Mouse (Mus musculus) NIH3T3 (cell line): ENCODE data around the gene Commd1.
A peak's percentile ranks its signal among the peaks of the same experiment; 100 is the strongest.

Experiments
- DNase-seq: peaks from one replicate; pipeline ENCODE4 v3.0.0-alpha.2; 2012; ENCODE audit warnings: low read depth

Gene Commd1

DNA sequence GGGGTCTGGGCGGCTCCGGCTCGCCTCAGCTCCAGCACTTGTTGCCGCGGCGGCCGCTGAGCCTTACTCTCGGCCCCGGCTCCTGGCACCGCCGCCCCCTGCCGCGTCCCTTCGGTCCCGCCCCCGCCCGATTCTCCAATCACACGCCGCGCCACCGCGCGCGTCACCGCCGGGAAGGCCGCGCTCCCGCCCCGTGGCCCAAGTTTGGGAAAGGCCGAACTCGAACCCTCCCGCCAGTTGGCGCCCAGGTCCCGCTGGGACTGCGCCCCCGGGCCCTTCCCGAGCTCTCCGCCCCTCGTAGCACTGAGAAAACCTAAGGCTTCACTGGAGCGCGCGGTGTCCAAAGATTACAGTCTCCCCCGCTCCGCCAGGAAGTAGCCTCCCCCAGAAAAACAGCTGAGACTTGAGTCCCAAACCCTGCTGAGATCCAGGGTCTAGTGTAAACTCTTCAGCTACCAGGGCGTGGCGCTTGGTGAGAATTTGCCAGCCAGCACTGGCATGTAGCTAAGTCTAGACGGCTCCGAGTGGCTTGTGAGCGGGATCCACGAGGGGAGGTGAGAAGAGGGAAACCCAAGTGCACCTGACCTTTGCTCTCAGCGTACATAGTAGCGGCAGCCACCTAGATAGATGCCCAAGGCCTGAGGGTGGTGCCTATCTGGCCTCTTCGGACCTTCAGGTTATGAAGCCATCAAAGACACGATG lies 122.4 kb downstream of the Commd1 start:
- DNase-seq: peak; percentile 96

DNA sequence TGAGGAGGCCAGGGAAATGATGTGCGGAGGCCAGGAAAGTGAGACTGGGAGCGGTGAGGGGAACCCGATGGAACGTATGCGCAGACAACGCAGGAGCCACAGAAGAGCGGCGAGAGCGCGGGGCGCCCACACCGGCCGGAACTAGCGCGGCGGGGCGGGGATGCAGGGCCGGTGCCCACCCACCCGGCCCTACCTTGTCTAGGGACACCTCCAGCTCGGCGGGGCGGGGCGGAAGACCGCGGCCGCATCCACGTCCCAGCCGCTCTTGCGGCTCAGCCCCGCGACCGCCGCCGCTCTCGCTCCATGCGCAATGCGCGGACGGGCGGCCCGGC lies 122.9 kb downstream of the Commd1 start:
- DNase-seq: no peak

DNA sequence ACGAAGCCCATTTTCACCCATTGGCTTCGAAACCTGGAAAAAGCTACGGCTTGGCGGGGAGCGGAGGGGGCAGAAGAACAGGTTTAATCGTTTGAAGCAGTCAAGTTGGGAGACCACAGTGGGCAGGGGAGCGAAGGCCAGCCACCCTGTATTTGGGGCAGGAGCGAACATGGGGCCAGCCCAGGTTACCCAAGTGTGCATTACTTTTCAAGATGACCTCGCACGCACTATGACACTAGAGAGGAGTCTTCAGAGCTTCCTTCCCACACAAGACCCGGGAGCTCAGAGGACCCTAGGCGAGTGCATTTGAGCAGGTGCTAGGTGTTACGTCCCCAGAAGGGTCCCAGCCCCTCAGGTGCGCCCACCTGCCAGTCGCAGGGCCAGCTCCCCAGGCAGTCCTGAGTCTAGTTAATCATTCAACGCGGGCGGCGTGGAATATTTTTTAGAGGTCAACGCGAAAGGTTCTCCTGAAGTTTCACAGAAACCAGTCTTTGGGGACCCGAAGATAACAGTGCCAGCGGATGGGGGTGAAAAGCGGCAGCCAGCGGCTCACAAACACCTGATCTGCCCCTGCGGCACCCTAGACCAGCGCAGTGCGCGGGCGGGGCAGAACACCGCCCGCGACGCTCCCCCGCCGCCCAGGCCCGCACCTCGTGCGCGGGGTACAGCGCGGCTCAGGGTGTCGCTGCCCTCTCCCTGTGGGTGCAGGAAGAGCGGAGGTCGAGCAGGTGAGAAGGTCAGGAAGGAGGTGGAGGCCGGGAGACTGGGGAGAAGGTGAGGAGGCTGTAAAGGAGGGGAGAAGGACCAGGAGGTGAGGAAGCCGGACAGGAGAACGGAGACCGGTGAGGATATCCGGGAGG lies 123.5 kb downstream of the Commd1 start:
- peak; percentile 35 for DNase-seq

DNA sequence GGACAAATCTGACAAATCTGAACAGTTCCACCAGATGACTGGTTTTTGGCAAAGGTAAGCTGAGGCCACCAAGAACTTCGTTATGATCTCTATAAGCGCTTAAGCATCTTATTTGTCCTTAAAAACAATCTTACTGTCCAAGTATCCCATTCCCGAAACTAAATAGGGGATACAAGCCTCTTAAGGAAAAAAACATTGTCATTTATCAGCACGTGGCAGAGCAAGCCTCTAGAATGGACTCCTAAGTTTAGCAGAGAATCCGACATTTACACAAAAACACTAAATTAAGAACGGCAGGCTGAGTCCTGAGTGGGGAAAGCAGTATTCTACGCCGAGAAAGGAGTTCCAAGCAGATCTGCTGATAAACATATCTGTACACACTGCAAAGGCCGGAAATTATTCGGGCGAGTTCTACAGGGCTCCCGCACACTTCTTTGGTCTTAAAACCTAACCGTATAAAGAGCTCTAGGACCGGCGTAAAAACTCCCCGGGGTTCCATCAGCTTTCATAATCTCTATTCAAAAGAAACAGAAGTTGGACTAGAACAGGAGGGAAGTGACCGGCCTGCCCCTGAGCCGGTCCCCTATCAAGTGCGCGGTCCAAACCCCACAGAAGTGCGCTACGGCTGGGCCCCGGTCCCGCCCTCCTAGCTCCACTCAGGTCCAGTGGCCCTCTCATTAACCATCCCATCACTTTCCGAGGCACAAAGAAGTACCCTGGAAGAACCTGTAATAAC lies 124.3 kb downstream of the Commd1 start:
- DNase-seq: no peak

DNA sequence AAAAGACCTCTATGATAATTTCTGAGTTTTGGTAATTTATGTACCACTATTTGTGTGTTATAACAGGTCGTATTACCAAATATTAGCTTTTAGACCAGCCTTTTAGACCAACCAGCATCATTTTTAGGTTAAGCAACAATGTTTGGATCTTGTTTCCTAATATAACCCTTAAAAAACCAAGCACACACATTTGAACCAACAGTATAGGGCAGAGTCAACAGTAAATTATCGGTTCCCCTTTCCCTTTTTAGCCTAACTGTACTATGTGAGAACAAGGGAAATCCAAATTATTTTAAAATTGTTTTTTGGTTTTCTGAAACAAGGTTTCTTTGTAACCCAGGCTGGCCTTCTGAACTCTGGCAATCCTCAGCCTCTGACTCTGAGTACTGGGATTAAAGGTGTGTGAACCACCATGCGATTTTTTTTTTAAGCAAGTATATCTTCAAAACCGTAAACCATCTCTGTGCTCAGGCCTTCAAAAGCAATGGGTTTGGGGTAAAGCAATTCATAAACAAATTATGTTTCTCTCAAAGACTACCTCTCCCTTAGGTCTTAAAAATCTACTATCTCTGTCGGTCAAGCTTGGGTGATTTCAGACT lies 125.0 kb downstream of the Commd1 start:
- DNase-seq: no peak

DNA sequence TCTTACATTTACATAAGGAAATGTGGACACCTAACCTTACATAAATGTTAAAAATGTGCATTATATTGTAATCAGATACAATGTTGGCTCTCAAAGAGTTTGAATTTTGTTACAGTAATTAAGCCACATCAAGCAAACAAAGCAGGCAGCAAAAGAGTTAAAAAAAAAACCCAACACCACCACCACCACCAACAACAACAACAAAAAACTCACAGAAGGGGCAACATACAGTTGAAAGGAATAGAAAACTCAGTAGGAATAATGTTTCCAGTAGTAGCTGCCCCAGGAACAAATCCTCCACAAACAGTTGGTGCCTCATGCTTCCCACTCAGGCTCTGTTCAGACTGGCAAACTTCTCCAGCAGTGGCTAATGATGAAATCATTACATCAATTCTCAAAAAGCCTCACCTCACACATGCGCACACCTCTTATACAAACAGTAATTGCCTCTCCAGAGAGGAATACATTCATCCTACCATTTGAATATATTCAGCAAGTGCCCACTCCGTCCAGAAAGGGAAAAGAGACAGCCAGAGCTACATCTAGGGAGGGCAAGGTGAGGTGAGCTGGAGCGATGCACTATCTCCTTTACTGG lies 125.7 kb downstream of the Commd1 start:
- no peak for DNase-seq

DNA sequence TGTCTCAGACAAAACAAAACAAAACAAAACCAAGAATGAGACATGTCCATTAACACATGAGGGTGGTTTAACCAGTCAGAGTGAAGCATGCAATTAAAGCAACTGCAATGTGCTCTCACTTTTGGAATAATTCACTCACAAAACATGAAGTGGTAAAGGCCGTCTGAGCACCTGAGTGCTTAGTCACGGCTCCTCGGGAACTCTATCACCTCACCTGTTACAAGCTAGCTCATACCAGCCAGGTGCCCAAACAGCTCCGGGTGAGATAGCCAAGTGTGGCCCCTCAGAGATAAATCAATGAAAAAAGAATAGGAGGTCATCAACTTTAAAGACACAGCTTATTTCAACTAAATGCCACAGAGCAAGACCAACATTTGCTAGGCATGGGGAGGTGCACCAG lies 127.6 kb downstream of the Commd1 start:
- DNase-seq: no peak

DNA sequence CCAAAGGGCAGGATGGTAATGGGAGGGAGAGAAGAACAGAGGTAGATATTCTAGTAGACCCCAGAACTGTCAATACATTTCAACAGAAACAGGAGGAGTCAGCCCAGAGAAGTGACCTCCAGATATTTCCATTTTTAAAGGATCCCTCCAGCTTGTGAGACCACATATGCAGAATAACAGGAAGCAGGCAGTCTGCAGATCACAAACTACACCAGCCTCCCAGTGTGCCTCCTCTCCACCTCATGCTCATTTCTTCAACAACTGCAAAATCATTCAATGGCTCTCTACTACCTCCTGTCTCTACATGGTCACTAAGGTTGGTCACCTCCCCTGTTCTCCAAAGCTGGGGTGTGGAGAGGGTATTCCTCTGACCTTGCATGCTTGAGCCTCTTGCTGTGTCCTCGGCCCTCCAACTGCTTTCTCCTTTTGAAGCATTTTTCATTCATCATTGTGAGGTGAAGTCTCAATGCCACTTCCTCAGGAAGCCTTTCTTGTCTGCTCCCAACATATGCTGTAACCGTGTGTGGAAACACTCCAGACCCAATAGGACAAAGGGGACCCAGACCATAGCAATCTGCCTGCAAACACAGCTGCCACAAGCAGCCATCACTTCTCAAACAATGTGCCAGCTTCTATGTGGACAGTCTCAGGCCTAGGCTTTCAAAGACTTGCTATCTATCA lies 128.6 kb downstream of the Commd1 start:
- no peak for DNase-seq

DNA sequence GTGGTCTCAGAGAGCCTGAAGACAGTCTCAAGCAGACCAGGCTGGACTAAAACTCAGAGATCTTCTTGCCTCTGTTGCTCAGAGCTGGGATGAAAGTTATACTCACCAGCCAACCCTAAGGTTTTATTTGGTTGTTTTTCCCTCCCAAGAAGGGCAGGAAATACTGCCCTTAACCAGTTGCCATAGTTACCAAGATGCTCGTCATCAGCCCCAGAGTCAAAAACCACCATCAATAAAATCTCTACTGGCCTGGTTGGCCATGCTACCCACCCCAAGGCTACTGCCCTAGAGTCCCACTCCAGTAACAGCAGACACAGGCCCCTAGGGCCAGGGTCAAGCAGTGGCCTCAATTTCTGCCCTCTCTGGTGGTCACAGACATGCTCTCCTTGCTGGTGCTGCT lies 129.7 kb downstream of the Commd1 start:
- no peak for DNase-seq

DNA sequence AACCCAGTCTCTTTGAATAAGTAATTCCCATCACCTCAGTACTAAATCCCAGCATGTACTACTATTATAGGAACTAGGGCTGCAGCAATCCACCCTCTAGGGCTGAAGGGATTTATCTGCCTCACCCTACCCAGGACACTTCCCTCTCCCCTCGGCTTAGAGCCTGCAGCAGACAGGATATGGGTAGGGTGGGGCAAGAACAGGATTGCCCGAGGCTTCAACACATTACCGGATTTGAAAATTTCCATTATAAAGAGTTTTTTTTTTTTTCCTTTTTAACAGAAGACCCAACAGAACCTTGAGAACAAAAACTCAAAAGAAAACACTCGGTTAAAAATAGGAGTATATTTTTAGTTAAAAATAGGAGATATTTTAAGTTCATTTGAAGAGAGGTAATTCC lies 130.8 kb downstream of the Commd1 start:
- no peak for DNase-seq

DNA sequence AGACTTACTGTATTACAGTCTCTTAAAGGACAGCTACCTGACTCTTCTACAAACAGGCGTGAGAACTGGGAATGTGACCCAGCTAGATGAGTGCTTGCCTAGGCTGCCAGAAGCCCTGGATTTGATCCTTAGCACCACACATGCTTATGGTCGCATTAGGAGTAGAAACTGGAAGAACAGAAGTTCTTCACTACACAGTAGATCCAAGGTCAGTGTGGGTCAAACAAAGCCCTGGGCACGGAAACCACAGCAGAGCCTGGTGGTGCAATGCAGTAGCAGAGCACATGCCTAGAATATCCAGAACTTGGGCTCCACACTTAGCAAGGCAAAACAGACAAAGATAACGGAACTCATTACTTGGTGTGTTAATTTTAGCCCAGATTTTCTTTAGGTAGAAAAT lies 132.1 kb downstream of the Commd1 start:
- DNase-seq: no peak

DNA sequence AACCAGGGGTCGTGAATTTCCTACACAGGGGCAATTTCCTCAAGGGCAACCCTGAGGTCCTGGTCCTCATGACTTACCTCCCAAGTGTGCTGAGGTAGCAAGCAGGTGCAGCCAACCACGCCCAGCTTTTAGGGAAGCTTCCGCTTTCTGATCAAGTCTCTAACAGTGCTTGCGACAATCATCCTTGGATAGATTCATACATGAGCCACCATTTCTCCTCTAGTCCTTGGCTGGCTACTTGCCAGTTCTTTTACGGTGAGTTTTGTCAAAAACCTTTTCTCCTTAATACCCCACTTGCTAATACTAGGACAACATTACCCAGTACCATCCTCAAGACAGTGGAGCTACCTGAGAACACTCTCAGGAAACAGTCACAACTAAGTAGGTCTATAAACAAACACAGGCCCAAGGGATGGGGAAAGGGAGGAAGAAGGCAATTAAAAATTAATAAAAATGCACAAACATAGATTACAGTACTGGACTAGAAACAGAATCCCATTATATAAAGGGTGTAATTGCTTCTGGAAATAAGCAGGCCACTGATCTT lies 133.5 kb downstream of the Commd1 start:
- DNase-seq: no peak

DNA sequence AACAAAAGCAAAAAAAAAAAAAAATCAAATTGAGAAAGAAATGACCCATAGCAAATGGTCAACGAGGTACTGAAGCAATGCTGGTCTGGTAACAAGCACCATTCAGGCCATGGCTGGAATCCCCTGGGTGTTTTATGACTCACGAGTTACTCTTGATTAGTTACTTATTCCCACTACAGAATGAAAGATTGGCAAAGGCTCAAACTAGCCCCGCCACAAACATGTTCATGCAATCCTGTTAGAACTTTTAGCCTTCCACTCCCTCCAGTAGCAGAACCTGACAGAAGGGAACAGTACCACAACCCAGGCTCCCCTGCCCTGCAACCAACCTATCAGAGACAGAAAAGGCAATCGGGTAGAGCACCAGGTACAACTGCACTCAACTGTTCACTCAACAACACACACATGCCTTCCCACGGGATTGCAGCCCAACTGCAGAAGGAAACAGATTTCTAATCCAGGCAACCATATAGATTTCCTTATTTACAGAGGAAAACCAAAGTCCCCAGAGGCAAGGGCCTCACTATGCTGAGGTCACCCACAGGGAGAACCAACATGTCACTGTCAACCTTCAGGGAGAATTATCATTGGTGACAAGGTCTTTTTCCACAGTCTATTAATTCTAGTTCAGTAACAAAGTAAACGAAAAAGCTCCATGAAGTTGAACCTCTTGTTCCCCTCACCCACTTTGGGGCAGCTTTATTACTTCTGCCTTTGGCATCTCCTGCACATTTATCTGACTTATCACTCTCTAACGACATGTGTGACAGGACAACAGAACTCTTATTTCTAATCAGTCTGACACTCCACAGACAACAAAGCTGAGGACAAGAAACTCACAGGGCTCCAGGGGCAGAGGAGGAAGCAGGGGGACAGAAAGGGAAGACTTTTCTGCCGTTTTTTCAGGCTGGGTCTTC lies 134.2 kb downstream of the Commd1 start:
- peak; percentile 93 for DNase-seq

DNA sequence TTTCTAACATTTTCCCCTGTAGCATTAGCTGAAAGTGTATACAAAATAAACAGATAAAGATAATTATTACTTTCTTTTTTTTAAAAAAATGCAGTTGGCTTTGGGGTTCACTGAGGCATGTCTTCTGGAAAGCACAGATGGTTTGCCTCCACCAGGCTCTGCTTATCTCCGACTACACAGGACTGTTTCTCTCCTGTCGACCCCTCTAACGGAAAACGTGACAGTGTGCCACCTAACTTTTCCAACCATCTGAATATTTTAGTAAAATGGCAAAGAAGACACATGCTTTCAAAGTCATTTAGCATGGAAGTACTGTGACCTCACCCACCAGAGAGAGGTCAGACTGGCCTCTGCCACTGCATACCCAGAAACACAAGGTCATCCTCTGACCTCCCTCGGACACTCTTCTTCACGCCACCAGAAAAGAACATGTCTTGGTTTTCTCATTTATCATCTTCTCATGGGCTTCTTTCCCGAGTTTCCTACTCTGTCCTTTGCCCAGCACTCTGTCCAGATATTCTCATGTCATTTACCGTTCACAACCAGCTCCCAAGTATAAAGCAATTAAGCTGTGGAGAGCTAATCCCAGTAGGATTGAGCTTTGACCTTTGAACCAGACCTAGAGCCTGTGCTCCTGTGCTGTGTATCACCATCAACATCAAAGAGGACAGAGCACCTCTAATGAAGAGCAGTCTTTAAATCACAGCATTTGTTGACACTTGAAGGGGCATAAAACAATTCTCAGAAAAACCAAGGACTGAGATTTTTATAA lies 135.0 kb downstream of the Commd1 start:
- no peak for DNase-seq
